Mouse (Mus musculus) limb, embryonic 11.5 days (tissue): ENCODE measurements around the gene Ablim1. TPM values are rescaled to one million over a fixed set of nuclear protein-coding genes. Genes with fewer than 3 reads are reported as not detected.

ENCODE experiments used
- ATAC-seq: fragments of 200-750 bp; cut with Nextera tagmentation; 2 replicates; pipeline ENCODE4 v1.8.0; 2017; ENCODE audit warnings: low read depth; ENCODE audit not compliant: insufficient number of reproducible peaks, low FRiP score, low TSS enrichment
- DNase-seq: peaks from one replicate; pipeline ENCODE4 v3.0.0-alpha.2; 2015; ENCODE audit warnings: low spot score
- H3K27ac ChIP-seq: fragments of 300-500 bp; sonication (generic); replicated peaks from 2 replicates; pipeline ENCODE4 v1.5.1; 2014; ENCODE audit warnings: low read depth, mild to moderate bottlenecking, low read length
- H3K27me3 ChIP-seq: fragments of 300-500 bp; sonication (generic); 2 replicates; pipeline ENCODE4 v1.6.1; 2014; ENCODE audit warnings: mild to moderate bottlenecking, low read length, mixed read lengths; ENCODE audit not compliant: control insufficient read depth, insufficient read depth
- H3K36me3 ChIP-seq: fragments of 300-500 bp; sonication (generic); 2 replicates; pipeline ENCODE4 v1.6.1; 2014; ENCODE audit warnings: mild to moderate bottlenecking, low read length, moderate library complexity, mixed read lengths; ENCODE audit not compliant: control insufficient read depth, insufficient read depth
- H3K4me1 ChIP-seq: fragments of 300-500 bp; sonication (generic); 2 replicates; pipeline ENCODE4 v1.6.1; 2014; ENCODE audit warnings: low read length, mixed read lengths; ENCODE audit not compliant: control insufficient read depth, insufficient read depth
- H3K4me2 ChIP-seq: fragments of 300-500 bp; sonication (generic); 2 replicates; pipeline ENCODE4 v1.6.1; 2014; ENCODE audit warnings: low read depth, mild to moderate bottlenecking, moderate library complexity; ENCODE audit not compliant: severe bottlenecking
- H3K4me3 ChIP-seq: fragments of 300-500 bp; sonication (generic); 2 replicates; pipeline ENCODE4 v1.5.1; 2014; ENCODE audit warnings: low read depth, low read length
- H3K9ac ChIP-seq: fragments of 300-500 bp; sonication (generic); 2 replicates; pipeline ENCODE4 v1.6.1; 2014; ENCODE audit warnings: mild to moderate bottlenecking, low read length
- H3K9me3 ChIP-seq: fragments of 300-500 bp; sonication (generic); 2 replicates; pipeline ENCODE4 v1.6.1; 2016; ENCODE audit warnings: low read length; ENCODE audit not compliant: control insufficient read depth
- WGBS: fragments of 180-500 bp; shearing (Covaris S2); extraction: QIAGEN DNeasy Blood & Tissue Kit; methylation state at CpG from one replicate; pipeline ENCODE4 v1.1.7; 2014; 5-methylcytosine and 5-hydroxymethylcytosine counted together
- polyA plus RNA-seq: library from polyadenylated mRNA; unstranded; fragments of >200 nt; fragmentation: Nextera tagmentation; extraction: Ambion mirVana; gene quantifications from 2 replicates; pipeline ENCODE4 v1.2.1, GENCODE M21; 2014

The Ablim1 gene
- polyA plus RNA-seq, 1 experiment from 2014 or later: 16.8 TPM

- Histone ChIP-seq H3K36me3 (no peaks in the 10 kb centered on the region), H3K9me3 (no peaks in the 10 kb centered on the region), H3K4me1 (no peaks in the 10 kb centered on the region), H3K27ac (no peak overlapping the region), H3K4me2 (no peak overlapping the region), H3K9ac (no peak overlapping the region), H3K27me3 (no peaks in the 10 kb centered on the region), H3K4me3 (no peak overlapping the region)
- DNase-seq: no peak
- 79% methylated on average over 2 of the region's 2 CpGs for WGBS
- ATAC-seq: no peak
Observed at GRCm38 (mm10) chr19:57212406-57212805, 102.3 kb downstream of the Ablim1 start.

GRCm38 (mm10) chr19:57211444-57212111 lies 103.1 kb downstream of the Ablim1 start:
- Histone ChIP-seq H3K27me3 (no peaks in the 10 kb centered on the region), H3K4me3 (no peak overlapping the region), H3K9me3 (no peaks in the 10 kb centered on the region), H3K4me2 (no peak overlapping the region), H3K4me1 (no peaks in the 10 kb centered on the region), H3K27ac (no peak overlapping the region), H3K36me3 (no peaks in the 10 kb centered on the region), H3K9ac (no peak overlapping the region)
- DNase-seq (no peak), ATAC-seq (no peak)
- WGBS: 80% methylated on average over 15 of the region's 15 CpGs

DNA sequence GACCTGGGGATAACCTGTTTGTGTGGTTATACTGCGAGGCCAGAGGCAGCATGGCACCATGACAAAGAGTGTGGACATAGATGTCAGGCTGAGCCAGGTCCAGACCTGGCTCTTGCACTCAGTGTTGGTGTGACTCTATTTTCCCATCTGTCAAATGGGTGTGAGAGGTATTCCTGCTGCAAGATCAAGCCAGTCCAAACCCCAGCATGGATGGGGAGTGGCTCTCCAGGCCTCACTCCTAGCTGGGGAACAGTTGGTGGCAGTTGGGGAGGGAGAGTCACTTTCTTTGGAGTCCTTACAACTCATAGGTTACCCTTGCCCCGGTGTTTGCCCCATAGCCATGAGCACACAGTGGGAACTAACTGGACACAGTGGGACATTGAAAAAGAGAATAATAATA lies 103.8 kb downstream of the Ablim1 start:
- no peak overlapping the region for H3K9ac ChIP-seq
- H3K27ac ChIP-seq: no peak overlapping the region
- no peak overlapping the region for H3K4me2 ChIP-seq
- no peaks in the 10 kb centered on the region for H3K27me3 ChIP-seq
- no peak overlapping the region for H3K4me3 ChIP-seq
- no peaks in the 10 kb centered on the region for H3K4me1 ChIP-seq
- ATAC-seq: no peak
- H3K9me3 ChIP-seq: no peaks in the 10 kb centered on the region
- H3K36me3 ChIP-seq: no peaks in the 10 kb centered on the region
- WGBS: 93% methylated on average over 2 of the region's 2 CpGs
- no peak for DNase-seq

DNA sequence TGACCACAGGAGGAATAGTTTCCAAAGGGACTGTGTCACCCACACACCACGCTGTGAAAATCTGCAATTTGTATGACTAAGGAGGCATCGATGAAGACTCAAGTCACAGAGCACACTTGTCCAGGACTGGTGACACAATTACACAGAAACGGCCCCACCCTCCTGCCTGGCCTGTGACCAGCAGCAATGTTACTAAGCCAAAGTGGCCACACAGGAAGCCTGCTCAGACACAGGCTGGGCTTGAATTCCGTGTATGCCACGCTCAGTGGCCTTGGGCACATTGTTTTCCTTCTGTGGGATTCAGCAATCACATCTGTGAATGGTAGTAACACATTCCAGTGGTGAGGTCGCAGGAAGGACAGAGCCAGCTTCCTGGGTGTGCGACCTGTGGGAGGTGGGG lies 110.6 kb downstream of the Ablim1 start:
- no peak for DNase-seq
- no peak overlapping the region for H3K4me3 ChIP-seq
- no peak overlapping the region for H3K9ac ChIP-seq
- no peak overlapping the region for H3K27ac ChIP-seq
- no peaks in the 10 kb centered on the region for H3K36me3 ChIP-seq
- peaks cover 6% of the 10 kb centered on the region; the same call in 1 of the 2 replicates for H3K4me1 ChIP-seq
- 77% methylated on average over 7 of the region's 7 CpGs for WGBS
- H3K4me2 ChIP-seq: no peak overlapping the region
- no peaks in the 10 kb centered on the region for H3K27me3 ChIP-seq
- H3K9me3 ChIP-seq: no peaks in the 10 kb centered on the region
- ATAC-seq: no peak

GRCm38 (mm10) chr19:57202554-57202953 lies 112.2 kb downstream of the Ablim1 start:
- H3K4me2 ChIP-seq: no peak overlapping the region
- H3K9ac ChIP-seq: no peak overlapping the region
- peaks cover 4% of the 10 kb centered on the region; the same call in 1 of the 2 replicates for H3K27me3 ChIP-seq
- no peaks in the 10 kb centered on the region for H3K36me3 ChIP-seq
- DNase-seq: no peak
- H3K4me3 ChIP-seq: no peak overlapping the region
- no peak for ATAC-seq
- H3K27ac ChIP-seq: no peak overlapping the region
- 76% methylated on average over 1 of the region's 1 CpGs for WGBS
- H3K4me1 ChIP-seq: peaks cover 15% of the 10 kb centered on the region
- no peaks in the 10 kb centered on the region for H3K9me3 ChIP-seq

GRCm38 (mm10) chr19:57201090-57201483 lies 113.6 kb downstream of the Ablim1 start:
- 85% methylated on average over 8 of the region's 8 CpGs for whole genome bisulfite sequencing

DNA sequence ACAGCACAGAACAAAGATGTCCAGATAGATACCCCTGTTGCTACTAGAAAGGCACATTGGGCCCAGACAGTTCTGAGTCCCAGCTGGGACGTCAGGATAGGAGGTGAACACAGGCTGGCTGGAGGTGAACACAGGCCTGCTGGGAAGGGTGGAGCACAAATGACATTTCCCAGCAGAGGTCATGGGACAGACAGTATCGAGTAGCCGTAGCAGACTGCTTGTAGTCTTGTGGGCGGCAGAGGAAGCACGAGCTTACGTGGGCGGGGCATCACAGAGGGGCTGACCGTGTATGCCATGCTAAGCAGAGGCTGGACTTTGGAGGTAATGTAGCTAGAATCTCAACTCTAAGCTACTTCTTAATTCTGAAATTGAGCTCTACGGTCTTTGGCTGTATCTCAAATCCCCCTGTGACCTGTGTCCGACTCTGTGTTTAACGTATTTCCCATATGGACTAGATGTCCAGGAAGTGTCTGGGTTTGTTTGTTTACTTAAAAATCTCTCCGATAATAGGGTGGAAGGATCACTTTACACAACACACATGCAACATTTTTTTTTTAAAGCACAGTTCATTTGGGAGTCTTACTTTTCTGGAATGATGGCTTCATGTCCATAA lies 114.1 kb downstream of the Ablim1 start:
- peaks cover 7% of the 10 kb centered on the region; the same call in 1 of the 2 replicates for H3K27me3 ChIP-seq
- no peak for DNase-seq
- no peak overlapping the region for H3K9ac ChIP-seq
- no peak overlapping the region for H3K27ac ChIP-seq
- H3K4me1 ChIP-seq: peaks cover 20% of the 10 kb centered on the region
- no peak for ATAC-seq
- no peaks in the 10 kb centered on the region for H3K9me3 ChIP-seq
- no peak overlapping the region for H3K4me2 ChIP-seq
- no peaks in the 10 kb centered on the region for H3K36me3 ChIP-seq
- H3K4me3 ChIP-seq: no peak overlapping the region
- 62% methylated on average over 12 of the region's 12 CpGs for WGBS

More at GRCm38 (mm10) chr19:57201090-57201483, 113.6 kb downstream of the Ablim1 start:
- no peaks in the 10 kb centered on the region for H3K9me3 ChIP-seq
- peaks cover 20% of the 10 kb centered on the region for H3K4me1 ChIP-seq
- H3K4me3 ChIP-seq: no peak overlapping the region
- ATAC-seq: no peak
- no peak overlapping the region for H3K4me2 ChIP-seq
- H3K9ac ChIP-seq: no peak overlapping the region
- H3K27ac ChIP-seq: no peak overlapping the region
- H3K27me3 ChIP-seq: peaks cover 7% of the 10 kb centered on the region; the same call in 1 of the 2 replicates
- H3K36me3 ChIP-seq: no peaks in the 10 kb centered on the region
- DNase-seq: no peak

GRCm38 (mm10) chr19:57199361-57199760 lies 115.4 kb downstream of the Ablim1 start:
- H3K4me2 ChIP-seq: no peak overlapping the region
- peaks cover 12% of the 10 kb centered on the region for H3K27me3 ChIP-seq
- 61% methylated on average over 6 of the region's 6 CpGs for WGBS
- no peaks in the 10 kb centered on the region for H3K36me3 ChIP-seq
- no peak overlapping the region for H3K9ac ChIP-seq
- H3K9me3 ChIP-seq: no peaks in the 10 kb centered on the region
- no peak overlapping the region for H3K4me3 ChIP-seq
- H3K27ac ChIP-seq: no peak overlapping the region
- H3K4me1 ChIP-seq: peaks cover 19% of the 10 kb centered on the region
- DNase-seq (no peak), ATAC-seq (no peak)
